Mouse (Mus musculus) intestine, postnatal 0 days (tissue): ENCODE data around the gene Nek10. TPM values are rescaled to one million over a fixed set of nuclear protein-coding genes. Genes with fewer than 3 reads are reported as not detected.
A peak's percentile ranks its signal among the peaks of the same experiment; 100 is the strongest.

Source experiments
- ATAC-seq: fragments of 200-750 bp; cut with Nextera tagmentation; 2 replicates; pipeline ENCODE4 v1.8.0; 2017; ENCODE audit warnings: mild to moderate bottlenecking, moderate TSS enrichment, moderate library complexity
- H3K27ac ChIP-seq: fragments of 300-500 bp; sonication (generic); 2 replicates; pipeline ENCODE4 v1.5.1; 2014; ENCODE audit warnings: mild to moderate bottlenecking, low read depth, low read length, moderate library complexity
- H3K27me3 ChIP-seq: fragments of 300-500 bp; sonication (generic); replicated peaks from 2 replicates; pipeline ENCODE4 v1.6.1; 2014; ENCODE audit warnings: low read length, mixed read lengths; ENCODE audit not compliant: control insufficient read depth, insufficient read depth
- H3K36me3 ChIP-seq: fragments of 300-500 bp; sonication (generic); 2 replicates; pipeline ENCODE4 v1.6.1; 2014; ENCODE audit warnings: mild to moderate bottlenecking, moderate library complexity; ENCODE audit not compliant: control insufficient read depth, insufficient read depth
- H3K4me1 ChIP-seq: fragments of 300-500 bp; sonication (generic); replicated peaks from 2 replicates; pipeline ENCODE4 v1.6.1; 2014; ENCODE audit warnings: antibody characterized with exemption, low read length, mixed read lengths; ENCODE audit not compliant: control insufficient read depth, insufficient read depth
- H3K4me2 ChIP-seq: fragments of 300-500 bp; sonication (generic); replicated peaks from 2 replicates; pipeline ENCODE4 v1.6.1; 2014; ENCODE audit warnings: low read depth, mild to moderate bottlenecking, moderate library complexity
- H3K4me3 ChIP-seq: fragments of 300-500 bp; sonication (generic); 2 replicates; pipeline ENCODE4 v1.5.1; 2014; ENCODE audit warnings: low read depth, low read length
- H3K9ac ChIP-seq: fragments of 300-500 bp; sonication (generic); 2 replicates; pipeline ENCODE4 v1.6.1; 2014; ENCODE audit warnings: mild to moderate bottlenecking, low read depth, low read length
- H3K9me3 ChIP-seq: fragments of 300-500 bp; sonication (generic); 2 replicates; pipeline ENCODE4 v1.6.1; 2016; ENCODE audit warnings: mixed run types; ENCODE audit not compliant: control insufficient read depth
- CTCF ChIP-seq: sonication (generic); IDR thresholded peaks from 2 replicates; pipeline ENCODE4 v1.5.1; 2016; ENCODE audit warnings: low read depth, mild to moderate bottlenecking, control low read depth, antibody characterized with exemption, moderate library complexity
- whole genome bisulfite sequencing: fragments of 180-500 bp; shearing (Covaris S2); extraction: QIAGEN DNeasy Blood & Tissue Kit; methylation state at CpG from one replicate; pipeline ENCODE4 v1.1.7; 2014; 5-methylcytosine and 5-hydroxymethylcytosine counted together
- polyA plus RNA-seq: library from polyadenylated mRNA; unstranded; fragments of >200 nt; fragmentation: Nextera tagmentation; extraction: Ambion mirVana; gene quantifications from 2 replicates; pipeline ENCODE4 v1.2.1, GENCODE M21; 2015

Gene Nek10
- polyA plus RNA-seq, 1 experiment from 2014 or later: not detected

DNA sequence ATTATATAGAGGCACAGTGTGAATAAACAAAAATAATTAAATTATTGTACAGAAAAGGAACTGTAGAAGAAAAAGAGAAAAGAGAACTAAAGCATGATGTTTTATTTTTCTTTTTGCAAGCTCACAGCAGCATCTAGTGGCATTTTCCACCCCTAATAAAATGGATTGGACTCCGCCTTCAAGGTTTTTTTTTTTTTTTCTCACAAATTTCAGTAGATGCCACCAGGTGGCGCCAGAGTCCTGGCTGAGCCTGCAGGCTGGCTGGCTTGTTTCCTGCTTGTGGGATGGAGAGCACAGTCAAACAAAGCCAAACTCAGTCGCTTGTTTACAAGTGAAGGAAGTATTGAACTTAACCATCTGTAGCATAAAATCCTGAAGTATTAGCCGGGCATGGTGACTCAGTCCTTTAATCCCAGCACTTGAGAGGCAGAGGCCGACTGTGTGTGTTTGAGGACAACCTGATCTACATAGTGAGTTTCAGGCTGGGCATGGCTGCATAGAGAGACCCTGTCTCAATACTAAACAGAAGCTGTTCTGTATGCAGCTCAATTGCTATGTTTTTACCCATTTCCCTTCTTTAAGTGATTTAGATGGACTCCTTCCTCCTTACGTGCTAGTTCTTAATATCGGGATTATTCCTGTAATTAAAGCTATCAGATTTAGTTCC, 60.6 kb downstream of the Nek10 start:
- H3K9me3 ChIP-seq: no peaks in the 10 kb centered on the region
- H3K9ac ChIP-seq: no peak overlapping the region
- peak; percentile 95 for TF ChIP-seq CTCF
- no peaks in the 10 kb centered on the region for H3K27me3 ChIP-seq
- H3K4me2 ChIP-seq: no peak overlapping the region
- no peaks in the 10 kb centered on the region for H3K36me3 ChIP-seq
- no peak overlapping the region for H3K27ac ChIP-seq
- ATAC-seq: peak; percentile 54
- H3K4me1 ChIP-seq: no peaks in the 10 kb centered on the region
- WGBS: 23% methylated on average over 7 of the region's 7 CpGs
- no peak overlapping the region for H3K4me3 ChIP-seq

DNA sequence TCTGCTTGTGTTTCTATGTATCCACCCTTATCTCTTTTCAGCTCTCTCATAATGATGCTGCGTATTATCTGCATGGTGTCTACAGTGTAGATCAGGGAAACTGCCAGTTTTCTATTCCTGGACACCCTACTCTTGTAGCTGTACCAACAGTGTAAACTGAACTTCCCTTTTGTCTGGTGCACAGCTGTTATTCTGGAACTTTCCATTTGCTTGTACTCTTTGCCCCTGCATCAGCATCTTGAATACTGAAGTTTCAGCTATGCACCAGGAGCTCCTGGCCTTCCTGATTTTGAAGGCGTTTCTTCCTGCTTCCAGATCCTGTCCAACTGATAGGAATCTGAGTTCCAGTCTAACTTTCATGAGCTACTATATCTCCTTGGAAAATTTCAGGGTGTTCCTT, 66.0 kb downstream of the Nek10 start:
- Histone ChIP-seq H3K9me3 (no peaks in the 10 kb centered on the region), H3K4me2 (no peak overlapping the region), H3K9ac (no peak overlapping the region), H3K4me3 (no peak overlapping the region), H3K36me3 (no peaks in the 10 kb centered on the region), H3K27ac (no peak overlapping the region), H3K27me3 (no peaks in the 10 kb centered on the region), H3K4me1 (no peaks in the 10 kb centered on the region)
- WGBS: 84% methylated on average over 2 of the region's 2 CpGs
- no peak for ATAC-seq
- TF ChIP-seq CTCF: no peak

DNA sequence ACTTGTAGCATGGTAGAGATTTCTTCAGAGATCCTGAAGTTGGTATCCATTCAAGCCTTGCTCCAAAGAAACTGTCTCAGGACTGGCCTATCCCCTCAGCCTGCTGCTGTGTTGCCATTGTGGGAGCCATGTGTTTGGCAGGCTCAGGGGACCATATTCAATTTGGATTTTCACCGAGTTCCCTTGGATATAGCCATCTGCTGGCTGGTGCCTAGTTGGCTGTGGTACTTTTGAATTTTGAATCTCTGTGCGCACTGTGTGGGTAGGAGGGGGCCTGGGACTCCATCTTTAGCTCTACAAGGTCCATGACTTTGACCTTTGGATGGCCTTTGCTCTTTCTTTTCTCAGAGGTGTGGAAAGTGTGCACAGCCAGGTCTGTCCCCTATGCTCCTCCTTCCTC, 66.8 kb downstream of the Nek10 start:
- 91% methylated on average over 2 of the region's 2 CpGs for WGBS
- TF ChIP-seq CTCF: no peak
- H3K4me3 ChIP-seq: no peak overlapping the region
- H3K9ac ChIP-seq: no peak overlapping the region
- H3K27me3 ChIP-seq: no peaks in the 10 kb centered on the region
- H3K27ac ChIP-seq: no peak overlapping the region
- H3K4me1 ChIP-seq: no peaks in the 10 kb centered on the region
- ATAC-seq: no peak
- no peaks in the 10 kb centered on the region for H3K9me3 ChIP-seq
- H3K4me2 ChIP-seq: no peak overlapping the region
- no peaks in the 10 kb centered on the region for H3K36me3 ChIP-seq

DNA sequence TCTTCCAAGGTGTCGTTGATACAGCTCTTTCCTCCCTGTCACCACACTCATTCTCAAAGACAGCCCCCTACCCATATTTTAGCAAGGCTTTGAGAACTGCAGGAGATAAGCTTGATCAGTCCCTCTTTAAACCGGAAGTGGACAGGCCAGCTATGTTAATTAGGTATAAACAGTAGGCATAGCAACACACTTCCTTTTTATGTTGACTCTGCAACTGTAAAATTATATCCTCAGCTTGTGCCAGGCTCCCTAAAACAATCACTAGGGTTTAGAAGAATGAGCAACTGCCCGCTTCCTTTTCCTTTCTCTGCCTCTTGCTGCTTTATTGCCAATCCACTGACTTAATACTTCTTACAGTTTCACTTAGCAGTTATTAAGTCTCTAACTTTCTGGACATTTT, 67.2 kb downstream of the Nek10 start:
- no peaks in the 10 kb centered on the region for H3K9me3 ChIP-seq
- no peaks in the 10 kb centered on the region for H3K36me3 ChIP-seq
- no peak overlapping the region for H3K27ac ChIP-seq
- TF ChIP-seq CTCF: no peak
- no peak overlapping the region for H3K9ac ChIP-seq
- H3K27me3 ChIP-seq: no peaks in the 10 kb centered on the region
- H3K4me3 ChIP-seq: no peak overlapping the region
- no peak overlapping the region for H3K4me2 ChIP-seq
- ATAC-seq: no peak
- no peaks in the 10 kb centered on the region for H3K4me1 ChIP-seq
- 78% methylated on average over 3 of the region's 3 CpGs for WGBS

DNA sequence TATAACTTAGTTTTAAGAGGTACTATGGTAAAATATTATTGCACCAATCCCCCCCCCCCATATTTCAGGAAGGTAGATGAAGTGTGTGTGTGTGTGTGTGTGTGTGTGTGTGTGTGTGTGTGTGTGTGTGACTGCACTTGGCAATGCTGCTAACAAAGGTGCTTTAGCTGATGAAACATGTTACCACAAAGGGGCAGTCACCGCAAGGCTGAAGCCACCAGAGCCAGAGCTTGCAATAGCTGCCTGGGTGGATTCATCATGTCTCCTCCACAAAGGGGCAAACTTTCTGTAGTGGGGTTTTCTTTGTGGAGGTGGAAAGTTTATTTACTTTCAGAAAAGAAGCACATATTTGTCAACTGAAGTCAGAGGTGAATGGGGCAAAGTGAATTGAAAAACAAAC, 67.9 kb downstream of the Nek10 start:
- WGBS: 86% methylated on average over 1 of the region's 1 CpGs
- Histone ChIP-seq H3K4me2 (no peak overlapping the region), H3K4me3 (no peak overlapping the region), H3K4me1 (no peaks in the 10 kb centered on the region), H3K27me3 (no peaks in the 10 kb centered on the region), H3K9me3 (no peaks in the 10 kb centered on the region), H3K9ac (no peak overlapping the region), H3K27ac (no peak overlapping the region), H3K36me3 (no peaks in the 10 kb centered on the region)
- ATAC-seq: no peak
- TF ChIP-seq CTCF: no peak

DNA sequence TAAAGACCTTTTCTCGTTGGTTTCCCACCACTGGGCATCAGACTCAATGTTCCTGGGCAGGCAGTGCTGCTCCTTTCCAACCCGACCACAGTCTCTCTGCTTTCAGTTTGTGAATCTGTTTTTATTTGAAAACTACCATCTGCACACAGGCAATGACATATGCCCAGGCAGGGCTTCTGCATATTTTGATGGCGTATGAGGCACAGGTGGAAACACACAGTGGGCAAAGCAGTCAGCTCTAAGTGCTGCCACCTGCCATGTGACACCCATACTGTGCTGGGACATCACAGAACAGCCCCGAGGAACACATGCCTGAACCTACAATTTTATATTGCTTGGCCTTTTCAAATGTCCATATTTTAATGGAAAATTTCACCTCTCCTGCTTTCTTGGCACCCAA, 68.5 kb downstream of the Nek10 start:
- H3K4me2 ChIP-seq: no peak overlapping the region
- no peaks in the 10 kb centered on the region for H3K27me3 ChIP-seq
- H3K36me3 ChIP-seq: no peaks in the 10 kb centered on the region
- WGBS: 72% methylated on average over 4 of the region's 4 CpGs
- H3K9me3 ChIP-seq: no peaks in the 10 kb centered on the region
- no peak overlapping the region for H3K27ac ChIP-seq
- H3K4me1 ChIP-seq: no peaks in the 10 kb centered on the region
- ATAC-seq: no peak
- H3K9ac ChIP-seq: no peak overlapping the region
- H3K4me3 ChIP-seq: no peak overlapping the region
- no peak for TF ChIP-seq CTCF
